Mouse (Mus musculus): ENCODE data around the gene Lamc2. TPM values are rescaled to one million over a fixed set of nuclear protein-coding genes. Genes with fewer than 3 reads are reported as not detected.

Gene Lamc2
- total RNA-seq, 4 experiments from 2014 or later = 0.37 to 1.4 (median 0.79) TPM

DNA sequence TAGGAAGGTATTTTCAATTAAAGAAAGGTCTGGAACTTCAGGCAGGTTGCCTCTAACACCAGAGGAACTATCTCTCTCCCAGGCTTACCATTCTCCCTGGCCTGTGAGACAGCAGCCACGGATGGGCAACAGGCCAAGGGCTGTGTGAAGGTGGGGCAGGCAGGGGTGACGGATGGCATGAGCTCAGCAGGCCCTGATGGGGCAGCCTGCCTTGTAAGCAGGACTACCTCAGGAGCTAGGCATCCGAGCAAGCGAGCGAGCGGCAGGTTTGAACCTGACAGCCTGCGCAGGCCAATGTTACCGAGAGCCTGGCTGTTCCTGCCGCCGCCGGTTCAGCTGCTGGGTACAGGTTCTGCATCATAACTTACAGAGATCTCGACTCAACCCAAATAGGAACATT lies 11.4 kb downstream of the Lamc2 start:
- DNase-seq = peak; percentile 75

DNA sequence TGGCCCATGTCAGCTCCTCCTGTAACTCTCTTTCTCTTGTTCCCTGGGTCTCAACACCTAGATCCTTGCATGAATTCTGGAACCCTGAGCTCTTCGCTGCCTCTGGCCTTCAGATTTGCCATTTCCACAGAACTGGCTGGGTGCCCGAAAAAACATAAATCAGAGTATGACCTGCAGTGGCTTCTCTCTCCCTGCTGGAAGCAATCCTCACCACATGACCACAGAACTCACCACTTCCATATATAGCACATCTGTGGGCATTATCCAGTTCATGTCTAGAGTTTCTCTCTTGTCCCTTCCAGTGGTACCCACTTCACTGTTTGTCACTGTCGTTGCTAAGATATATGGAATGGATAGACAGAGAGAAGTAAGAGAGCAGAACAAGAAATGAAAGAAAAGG lies 13.0 kb downstream of the Lamc2 start:
- DNase-seq = peak; percentile 84

GRCm38 (mm10) chr1:153172291-153172731 lies 13.9 kb downstream of the Lamc2 start:
- DNase-seq = no peak

GRCm38 (mm10) chr1:153171011-153171410 lies 15.2 kb downstream of the Lamc2 start:
- DNase-seq = no peak

GRCm38 (mm10) chr1:153168293-153168692 lies 18.0 kb downstream of the Lamc2 start:
- no peak for DNase-seq

DNA sequence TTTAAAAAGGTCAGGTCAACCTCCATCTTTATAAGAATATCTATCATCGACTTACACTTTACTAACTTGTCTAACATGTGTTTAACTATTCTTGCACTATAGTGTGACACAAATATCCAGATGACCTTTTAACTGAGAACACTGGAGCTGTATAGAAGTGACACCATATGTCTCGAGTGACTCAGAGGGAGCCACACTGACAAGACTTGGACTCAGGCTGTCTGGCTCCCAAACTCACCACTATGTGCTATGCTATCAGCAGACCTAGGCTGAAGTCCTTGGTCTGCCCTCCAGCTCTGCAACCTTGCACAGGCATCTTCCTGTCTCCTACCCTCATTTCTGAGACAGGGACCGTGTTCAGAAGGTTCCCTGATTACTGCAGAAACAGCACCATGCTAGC lies 22.4 kb downstream of the Lamc2 start:
- DNase-seq = no peak

GRCm38 (mm10) chr1:153159137-153159536 lies 27.1 kb downstream of the Lamc2 start:
- DNase-seq = no peak

DNA sequence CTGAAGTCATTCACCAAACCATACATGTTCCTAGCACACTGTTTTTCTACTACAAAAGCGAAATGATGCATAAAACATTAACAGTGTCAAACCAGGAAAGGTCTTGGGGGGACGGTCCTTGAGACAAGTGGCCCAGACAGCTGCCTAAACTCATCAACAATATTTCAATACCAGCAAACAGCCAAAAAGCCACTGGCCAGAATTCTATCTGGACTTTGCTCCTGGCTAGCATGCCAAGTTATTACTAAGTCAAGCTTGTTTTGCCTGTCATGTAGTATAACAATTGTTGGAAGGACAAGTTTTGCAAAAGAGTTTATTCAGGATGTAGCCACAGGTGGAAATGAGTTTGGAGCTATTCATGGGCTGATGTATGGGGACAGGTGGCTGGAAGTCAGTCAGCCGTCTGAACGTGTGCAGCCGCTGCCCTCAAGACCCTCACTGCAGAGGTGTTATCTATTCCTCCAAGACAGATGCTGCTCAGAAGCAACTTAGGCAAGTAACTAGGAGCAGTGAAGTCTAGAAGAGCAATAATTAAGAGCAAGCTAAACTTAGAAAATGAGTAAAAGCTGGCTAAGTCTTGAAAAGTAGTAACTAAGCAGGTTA lies 29.1 kb downstream of the Lamc2 start:
- no peak for DNase-seq

GRCm38 (mm10) chr1:153155364-153155763 lies 30.9 kb downstream of the Lamc2 start:
- DNase-seq = no peak

DNA sequence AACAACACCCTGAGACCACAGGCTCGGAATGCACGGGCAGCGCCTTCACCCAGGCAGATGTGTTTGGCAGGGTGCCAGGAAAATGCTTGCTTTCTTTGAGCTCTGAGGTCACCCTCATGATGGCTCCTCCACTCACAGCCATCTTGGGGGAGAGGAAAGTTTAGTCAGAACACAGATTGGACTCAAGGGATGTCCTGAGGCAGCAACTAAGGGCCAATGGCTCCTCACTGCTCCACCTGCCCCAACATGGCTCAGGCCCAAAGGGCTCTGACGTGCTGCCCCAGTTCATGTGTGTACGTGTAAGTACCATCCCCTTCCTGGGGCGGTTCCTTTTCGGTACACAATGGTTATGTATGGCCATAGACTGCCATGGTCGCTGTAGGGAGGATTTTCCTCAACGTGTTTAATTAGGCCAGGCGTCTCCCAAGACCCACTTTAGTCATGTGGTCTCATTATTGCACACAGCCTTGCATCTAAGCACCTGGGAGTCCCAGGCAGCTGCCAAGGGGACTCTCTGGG lies 32.6 kb downstream of the Lamc2 start:
- DNase-seq = no peak

- DNase-seq = no peak
These were observed 33.7 kb downstream of the Lamc2 start for GRCm38 (mm10) chr1:153152594-153152993.

GRCm38 (mm10) chr1:153145791-153146190 lies 40.5 kb downstream of the Lamc2 start:
- DNase-seq = no peak

DNA sequence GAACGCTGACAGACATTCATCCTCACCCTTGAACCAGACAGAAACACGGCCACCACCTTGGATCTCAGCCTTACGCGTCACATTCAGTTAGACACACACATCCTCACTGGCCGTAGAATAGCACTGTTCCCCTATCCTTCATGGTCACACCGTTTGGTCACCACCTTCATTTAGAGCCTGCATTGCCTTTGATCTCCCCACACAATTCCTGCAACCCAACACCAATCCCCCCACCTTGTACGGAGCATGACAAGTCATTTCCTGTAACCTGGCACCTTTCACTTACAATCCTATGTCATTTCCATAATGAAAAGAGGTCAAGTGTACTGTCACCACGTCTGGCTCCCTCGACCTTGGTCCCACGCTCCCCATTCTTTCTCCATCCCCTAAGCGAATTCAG lies 42.2 kb downstream of the Lamc2 start:
- no peak for DNase-seq

GRCm38 (mm10) chr1:153140747-153141228 lies 45.5 kb downstream of the Lamc2 start:
- DNase-seq = no peak

DNA sequence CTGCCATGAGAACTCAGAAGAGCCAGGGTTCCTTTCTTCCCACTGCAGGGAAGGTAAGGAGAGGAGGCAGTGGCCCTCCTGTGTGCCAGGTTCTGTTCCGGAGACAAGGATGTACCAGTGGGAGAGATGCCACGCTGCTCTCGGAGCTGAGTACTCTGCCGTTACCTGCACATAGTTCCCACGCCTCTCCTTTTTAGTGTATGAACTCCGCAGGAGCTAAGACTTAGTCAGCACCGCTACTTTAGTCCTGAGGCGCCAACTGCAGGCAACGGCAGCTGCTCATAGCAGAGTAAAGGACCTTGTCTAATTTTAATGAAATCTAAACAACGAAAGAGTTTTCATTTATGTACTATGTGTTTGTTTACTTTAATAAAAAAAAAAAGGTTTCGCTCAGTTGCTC lies 46.0 kb downstream of the Lamc2 start:
- no peak for DNase-seq

DNA sequence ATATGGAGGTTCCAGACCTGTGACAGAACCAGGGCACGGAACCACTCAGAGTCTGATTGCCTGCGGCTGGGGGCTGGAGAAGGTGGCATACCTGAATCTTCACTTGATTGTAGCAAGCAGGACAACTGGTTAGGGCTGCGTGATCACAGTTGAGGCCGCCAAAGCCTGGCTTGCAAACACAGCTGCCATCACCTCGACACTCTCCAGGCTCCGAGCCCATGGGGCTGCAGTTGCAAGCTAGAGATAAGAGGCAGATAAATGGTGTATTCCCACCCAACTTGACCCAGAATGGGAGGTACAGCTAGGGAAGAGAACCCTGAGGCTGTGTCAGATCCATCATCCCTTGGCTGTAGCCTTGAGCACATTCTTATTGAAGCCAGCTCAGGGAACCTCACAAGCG lies 46.6 kb downstream of the Lamc2 start:
- no peak for DNase-seq

DNA sequence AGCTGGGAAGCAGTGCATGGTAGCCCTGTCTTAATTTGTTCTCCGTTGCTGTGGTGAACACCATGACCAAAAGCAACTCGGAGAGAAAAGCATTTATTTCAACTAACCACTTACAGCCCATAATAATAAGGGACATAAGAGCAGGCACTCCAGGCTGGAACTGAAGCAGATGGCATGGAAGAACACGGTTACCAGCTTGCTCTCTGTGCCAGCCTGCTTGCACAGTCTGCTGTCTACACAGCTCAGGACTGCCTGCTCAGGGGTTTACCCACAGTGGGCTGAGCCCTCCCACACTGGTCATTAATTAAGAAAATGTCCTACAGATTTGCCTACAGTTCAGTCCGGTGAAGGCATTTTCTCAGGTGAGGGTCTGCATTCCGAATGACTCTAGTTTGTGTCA lies 47.8 kb downstream of the Lamc2 start:
- no peak for DNase-seq

- no peak for DNase-seq
These were observed 49.6 kb downstream of the Lamc2 start for GRCm38 (mm10) chr1:153136647-153137046.

GRCm38 (mm10) chr1:153133865-153134781 lies 52.1 kb downstream of the Lamc2 start:
- no peak for DNase-seq

DNA sequence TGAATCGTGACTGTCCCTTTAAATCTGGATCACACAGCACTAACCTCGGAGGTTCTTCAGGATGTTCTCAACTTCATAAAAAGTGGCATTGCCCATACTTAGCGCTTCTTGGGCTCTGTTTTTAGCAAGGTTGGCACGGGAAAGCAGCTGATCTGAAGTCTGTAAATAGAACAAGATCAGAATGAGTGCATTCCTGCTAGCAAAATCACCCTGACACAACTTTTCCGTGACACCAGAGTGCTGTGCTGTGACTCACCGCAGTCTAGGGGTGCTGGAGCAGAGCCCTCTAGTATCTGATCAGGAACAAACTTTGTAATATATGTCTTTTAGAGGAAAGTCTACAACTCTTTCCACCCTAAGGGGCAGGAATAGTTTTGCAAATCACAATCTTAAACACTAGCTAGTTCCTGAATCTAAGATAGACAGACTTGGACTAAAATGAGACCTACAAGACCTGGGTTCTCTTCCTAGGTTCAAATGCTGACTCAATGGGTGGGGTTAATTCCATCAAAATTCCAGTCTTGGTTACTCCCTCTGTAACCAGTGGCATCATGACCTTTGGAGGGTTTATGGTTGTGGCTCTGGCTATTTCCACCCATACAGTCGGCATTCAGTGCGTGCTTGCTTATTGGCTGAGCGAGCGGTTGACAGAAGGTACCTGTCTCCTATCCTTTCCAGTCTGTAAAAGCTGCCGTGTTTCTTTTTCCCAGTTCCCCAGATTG lies 56.1 kb downstream of the Lamc2 start:
- peak; percentile 73 for DNase-seq

- no peak for DNase-seq
These were observed 57.5 kb downstream of the Lamc2 start for GRCm38 (mm10) chr1:153128780-153129179.

DNA sequence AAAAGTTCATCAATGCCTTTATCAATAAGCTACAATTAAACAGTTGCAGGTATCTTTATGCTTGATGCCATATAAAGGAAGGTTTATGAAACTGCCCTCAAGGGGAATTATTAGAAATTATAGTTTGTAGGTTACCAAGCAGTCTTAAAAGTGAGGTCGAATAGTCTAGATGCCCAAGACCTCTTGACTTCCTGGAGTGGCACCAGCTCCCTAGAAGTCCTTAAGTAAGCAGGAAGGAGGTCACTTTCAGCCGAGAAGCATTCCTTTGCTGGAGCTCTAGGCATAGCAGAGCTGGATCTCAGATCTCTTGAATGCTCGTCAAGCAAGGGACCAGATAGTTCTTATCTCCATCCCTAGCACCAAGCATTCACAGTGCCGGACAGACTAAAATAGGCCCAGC lies 58.6 kb downstream of the Lamc2 start:
- no peak for DNase-seq

All from adrenal gland, adult 8-10 months (tissue).